Mouse (Mus musculus): Measurements from ENCODE around the gene Hip1.

GRCm38 (mm10) chr5:135524660-135525560, 20.0 kb downstream of the Hip1 start:
- TF ChIP-seq CTCF (IDR thresholded peaks at IDR 0.05; ENCODE audit: low read depth, low read length) (no peak), GATA2 (IDR thresholded peaks at IDR 0.05; ENCODE audit: borderline replicate concordance, low read depth, low read length) (no peak)
